Mouse (Mus musculus): ENCODE results near the gene Mboat1. TPM values are rescaled to one million over a fixed set of nuclear protein-coding genes. Genes with fewer than 3 reads are reported as not detected.
A peak's percentile ranks its signal among the peaks of the same experiment; 100 is the strongest.

Mboat1 gene
- polyA plus RNA-seq, 2 experiments = 5.7 to 13.3 TPM

GRCm38 (mm10) chr13:30177356-30177755 lies 41.1 kb downstream of the Mboat1 start:
- no peak overlapping the region for H3K4me3 ChIP-seq (replicated peaks; ENCODE audit: low read length)
- no peak for TF ChIP-seq POLR2A (IDR thresholded peaks at IDR 0.05; ENCODE audit: borderline replicate concordance, extremely low read depth, insufficient read depth, insufficient read length)
- no peaks in the 10 kb centered on the region for H3K4me1 ChIP-seq (ENCODE audit: control insufficient read depth, insufficient read depth, low read length)
- no peaks in the 10 kb centered on the region for H3K9me3 ChIP-seq (ENCODE audit: control insufficient read depth, low read length)
- 74% methylated on average over 6 of the region's 6 CpGs for WGBS
- H3K27ac ChIP-seq (replicated peaks; ENCODE audit: low read depth, low read length) = no peak overlapping the region
- no peak overlapping the region for H3K9ac ChIP-seq (ENCODE audit: low read depth, low read length, severe bottlenecking)
- DNase-seq (ENCODE audit: low spot score) (no peak), ATAC-seq (ENCODE audit: low FRiP score, low read depth) (no peak)
- H3K27me3 ChIP-seq (ENCODE audit: control insufficient read depth, insufficient read depth, low read length) = no peaks in the 10 kb centered on the region
- no peak overlapping the region for H3K4me2 ChIP-seq (replicated peaks; ENCODE audit: low read depth, low read length, severe bottlenecking)
- H3K36me3 ChIP-seq (ENCODE audit: control insufficient read depth, insufficient read depth, low read length) = no peaks in the 10 kb centered on the region

- H3K36me3 ChIP-seq (ENCODE audit: control insufficient read depth, insufficient read depth, low read length) = no peaks in the 10 kb centered on the region
- no peak for ATAC-seq (ENCODE audit: low FRiP score, low read depth)
- H3K4me1 ChIP-seq (ENCODE audit: control insufficient read depth, insufficient read depth, low read length) = peaks cover 8% of the 10 kb centered on the region; the same call in 1 of the 2 replicates
- no peak overlapping the region for H3K4me2 ChIP-seq (replicated peaks; ENCODE audit: low read depth, low read length, severe bottlenecking)
- H3K4me3 ChIP-seq (replicated peaks; ENCODE audit: low read length) = no peak overlapping the region
- WGBS = 39% methylated on average over 6 of the region's 6 CpGs
- TF ChIP-seq POLR2A (IDR thresholded peaks at IDR 0.05; ENCODE audit: borderline replicate concordance, extremely low read depth, insufficient read depth, insufficient read length) = no peak
- no peaks in the 10 kb centered on the region for H3K27me3 ChIP-seq (ENCODE audit: control insufficient read depth, insufficient read depth, low read length)
- H3K9ac ChIP-seq (ENCODE audit: low read depth, low read length, severe bottlenecking) = no peak overlapping the region
- no peak for DNase-seq (ENCODE audit: low spot score)
- no peak overlapping the region for H3K27ac ChIP-seq (replicated peaks; ENCODE audit: low read depth, low read length)
- no peaks in the 10 kb centered on the region for H3K9me3 ChIP-seq (ENCODE audit: control insufficient read depth, low read length)
Measured at GRCm38 (mm10) chr13:30185549-30185948, 49.3 kb downstream of the Mboat1 start.

- no peak overlapping the region for H3K27ac ChIP-seq (replicated peaks; ENCODE audit: low read depth, low read length)
- DNase-seq (ENCODE audit: low spot score) = no peak
Measured at GRCm38 (mm10) chr13:30185959-30186358, 49.7 kb downstream of the Mboat1 start.

GRCm38 (mm10) chr13:30186456-30186855 lies 50.2 kb downstream of the Mboat1 start:
- Histone ChIP-seq H3K27ac (replicated peaks; ENCODE audit: low read depth, low read length) (peak overlapping the region; percentile 43; the same call in 1 of the 2 replicates), H3K4me2 (replicated peaks; ENCODE audit: low read depth, low read length, severe bottlenecking) (no peak overlapping the region), H3K9ac (ENCODE audit: low read depth, low read length, severe bottlenecking) (no peak overlapping the region), H3K4me1 (ENCODE audit: control insufficient read depth, insufficient read depth, low read length) (peaks cover 8% of the 10 kb centered on the region; the same call in 1 of the 2 replicates), H3K36me3 (ENCODE audit: control insufficient read depth, insufficient read depth, low read length) (no peaks in the 10 kb centered on the region), H3K27me3 (ENCODE audit: control insufficient read depth, insufficient read depth, low read length) (no peaks in the 10 kb centered on the region), H3K4me3 (replicated peaks; ENCODE audit: low read length) (no peak overlapping the region), H3K9me3 (ENCODE audit: control insufficient read depth, low read length) (no peaks in the 10 kb centered on the region)
- peak; percentile 90 for ATAC-seq (ENCODE audit: low FRiP score, low read depth)
- peak; percentile 59 for DNase-seq (ENCODE audit: low spot score)
- no peak for TF ChIP-seq POLR2A (IDR thresholded peaks at IDR 0.05; ENCODE audit: borderline replicate concordance, extremely low read depth, insufficient read depth, insufficient read length)
- WGBS = 46% methylated on average over 8 of the region's 8 CpGs

More at GRCm38 (mm10) chr13:30185959-30186358, 49.7 kb downstream of the Mboat1 start:
- 47% methylated on average over 6 of the region's 6 CpGs for WGBS
- no peaks in the 10 kb centered on the region for H3K36me3 ChIP-seq (ENCODE audit: control insufficient read depth, insufficient read depth, low read length)
- peaks cover 8% of the 10 kb centered on the region; the same call in 1 of the 2 replicates for H3K4me1 ChIP-seq (ENCODE audit: control insufficient read depth, insufficient read depth, low read length)
- H3K9ac ChIP-seq (ENCODE audit: low read depth, low read length, severe bottlenecking) = no peak overlapping the region
- no peaks in the 10 kb centered on the region for H3K27me3 ChIP-seq (ENCODE audit: control insufficient read depth, insufficient read depth, low read length)
- no peaks in the 10 kb centered on the region for H3K9me3 ChIP-seq (ENCODE audit: control insufficient read depth, low read length)
- ATAC-seq (ENCODE audit: low FRiP score, low read depth) = no peak
- TF ChIP-seq POLR2A (IDR thresholded peaks at IDR 0.05; ENCODE audit: borderline replicate concordance, extremely low read depth, insufficient read depth, insufficient read length) = no peak
- H3K4me2 ChIP-seq (replicated peaks; ENCODE audit: low read depth, low read length, severe bottlenecking) = no peak overlapping the region
- H3K4me3 ChIP-seq (replicated peaks; ENCODE audit: low read length) = no peak overlapping the region

GRCm38 (mm10) chr13:30192031-30192716 lies 55.9 kb downstream of the Mboat1 start:
- Histone ChIP-seq H3K4me3 (replicated peaks; ENCODE audit: low read length) (no peak overlapping the region), H3K27me3 (ENCODE audit: control insufficient read depth, insufficient read depth, low read length) (no peaks in the 10 kb centered on the region), H3K4me2 (replicated peaks; ENCODE audit: low read depth, low read length, severe bottlenecking) (no peak overlapping the region), H3K36me3 (ENCODE audit: control insufficient read depth, insufficient read depth, low read length) (no peaks in the 10 kb centered on the region), H3K4me1 (ENCODE audit: control insufficient read depth, insufficient read depth, low read length) (no peaks in the 10 kb centered on the region), H3K9ac (ENCODE audit: low read depth, low read length, severe bottlenecking) (no peak overlapping the region), H3K9me3 (ENCODE audit: control insufficient read depth, low read length) (no peaks in the 10 kb centered on the region), H3K27ac (replicated peaks; ENCODE audit: low read depth, low read length) (0 out of 2 replicates have a peak overlapping the region, but pooled peaks have one; percentile 26)
- DNase-seq (ENCODE audit: low spot score) = peak; percentile 22
- 14% methylated on average over 3 of the region's 3 CpGs for WGBS
- TF ChIP-seq POLR2A (IDR thresholded peaks at IDR 0.05; ENCODE audit: borderline replicate concordance, extremely low read depth, insufficient read depth, insufficient read length) = no peak
- no peak for ATAC-seq (ENCODE audit: low FRiP score, low read depth)

Data from limb, embryonic 14.5 days (tissue).